9 mouse cellular contexts compared by ENCODE assay signal in the genomic region with DNA sequence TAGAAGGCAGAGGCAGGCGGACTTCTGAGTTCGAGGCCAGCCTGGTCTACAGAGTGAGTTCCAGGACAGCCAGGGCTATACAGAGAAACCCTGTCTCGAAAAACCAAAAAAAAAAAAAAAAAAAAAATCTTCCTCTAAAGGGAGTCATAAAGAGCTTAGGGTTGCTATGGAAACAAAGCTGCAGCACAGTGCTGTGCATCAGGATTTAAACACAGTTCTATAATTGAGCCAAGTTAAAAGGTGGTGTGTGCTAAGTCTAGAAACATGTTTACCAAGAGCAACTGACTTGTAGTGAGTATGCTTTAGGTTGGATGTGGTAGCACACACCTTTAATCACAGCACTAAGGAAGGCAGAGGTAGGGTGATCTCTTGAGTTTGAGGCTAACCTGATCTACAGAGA. TPM values are rescaled to one million over a fixed set of nuclear protein-coding genes. Genes with fewer than 3 reads are reported as not detected.
DNase-seq lines count a peak whose midpoint lies in the region; ATAC-seq and TF ChIP-seq lines count a peak whose summit lies in the region.
"Not testable (repeated sequence)": the region's sequence is repeated elsewhere in the genome, so short reads cannot be mapped to it uniquely, and the experiment has no call there.
"Had no signal": no experiment of that assay in that cellular context is flagged by ENCODE, and none has a peak within 500 bp of the region (broad histone marks: within the 10 kb centered on the region; RNA-seq: fewer than 3 reads in every experiment).

No protein-coding gene starts in this region.

- not testable (repeated sequence) for TF ChIP-seq CTCF in layer of hippocampus, adult 2 months (conservative IDR thresholded peaks at IDR 0.05)

- not testable (repeated sequence) for H3K4me3 ChIP-seq in forebrain, embryonic 11.5 days (ENCODE audit: low read depth, low read length); layer of hippocampus, adult 2 months; limb, embryonic 14.5 days (replicated peaks; ENCODE audit: low read length); midbrain, embryonic 16.5 days (ENCODE audit: low read depth, low read length)

- WGBS in forebrain, embryonic 11.5 days, result 71% methylated on average over 3 of the region's 3 CpGs
- WGBS in limb, embryonic 14.5 days, result 75% methylated on average over 3 of the region's 3 CpGs
- 56% methylated on average over 3 of the region's 3 CpGs for WGBS in midbrain, embryonic 16.5 days

- not testable (repeated sequence) for H3K4me1 ChIP-seq in forebrain, embryonic 11.5 days (replicated peaks; ENCODE audit: control insufficient read depth, insufficient read depth, low read length); limb, embryonic 14.5 days (ENCODE audit: control insufficient read depth, insufficient read depth, low read length); midbrain, embryonic 16.5 days (ENCODE audit: control insufficient read depth, insufficient read depth, low read length)

- H3K9me3 ChIP-seq in forebrain, embryonic 11.5 days (ENCODE audit: control insufficient read depth, low read length); limb, embryonic 14.5 days (ENCODE audit: control insufficient read depth, low read length); midbrain, embryonic 16.5 days (replicated peaks; ENCODE audit: control insufficient read depth, low read length, poor library complexity, severe bottlenecking): not testable (repeated sequence)

- H3K9ac ChIP-seq in forebrain, embryonic 11.5 days (ENCODE audit: low read length); limb, embryonic 14.5 days (ENCODE audit: low read depth, low read length, severe bottlenecking); midbrain, embryonic 16.5 days (ENCODE audit: low read depth, low read length): not testable (repeated sequence)

- not testable (repeated sequence) for H3K36me3 ChIP-seq in forebrain, embryonic 11.5 days (ENCODE audit: control insufficient read depth, insufficient read depth, low read length); midbrain, embryonic 16.5 days (ENCODE audit: control insufficient read depth, insufficient read depth, low read length)
- H3K36me3 ChIP-seq in limb, embryonic 14.5 days (ENCODE audit: control insufficient read depth, insufficient read depth, low read length), result peaks cover 22% of the 10 kb centered on the region

- peak; percentile 87 for DNase-seq in brain, adult 2 months (ENCODE audit: low read depth, low spot score)
- DNase-seq in forebrain, embryonic 11.5 days (ENCODE audit: low spot score); layer of hippocampus, adult 2 months (ENCODE audit: low spot score in 2 of 2); limb, embryonic 14.5 days (ENCODE audit: low spot score): not testable (repeated sequence)
- peak; percentile 58 for DNase-seq in retina, postnatal 1 day

- H3K27ac ChIP-seq in forebrain, embryonic 11.5 days (ENCODE audit: low read depth, low read length); limb, embryonic 14.5 days (replicated peaks; ENCODE audit: low read depth, low read length): not testable (repeated sequence)
- peak overlapping the region; percentile 94 for H3K27ac ChIP-seq in layer of hippocampus, adult 2 months
- peak overlapping the region; percentile 43; the same call in 1 of the 2 replicates for H3K27ac ChIP-seq in midbrain, embryonic 16.5 days (ENCODE audit: low read length)

- not testable (repeated sequence) for H3K27me3 ChIP-seq in forebrain, embryonic 11.5 days (ENCODE audit: control insufficient read depth, insufficient read depth, low read length); limb, embryonic 14.5 days (ENCODE audit: control insufficient read depth, insufficient read depth, low read length); midbrain, embryonic 16.5 days (ENCODE audit: control insufficient read depth, insufficient read depth, low read depth, low read length)

- TF ChIP-seq POLR2A in limb, embryonic 14.5 days (IDR thresholded peaks at IDR 0.05; ENCODE audit: borderline replicate concordance, extremely low read depth, insufficient read depth, insufficient read length), result not testable (repeated sequence)

- H3K4me2 ChIP-seq in forebrain, embryonic 11.5 days (ENCODE audit: low read depth, low read length, severe bottlenecking); limb, embryonic 14.5 days (replicated peaks; ENCODE audit: low read depth, low read length, severe bottlenecking); midbrain, embryonic 16.5 days (ENCODE audit: low read length): not testable (repeated sequence)

- ATAC-seq in forebrain, embryonic 11.5 days (replicated peaks; ENCODE audit: low FRiP score), result 0 out of 2 replicates have a peak, but pooled peaks have one; percentile 44
- ATAC-seq in frontal cortex, adult (ENCODE audit: low TSS enrichment), result peak; percentile 50
- ATAC-seq in limb, embryonic 14.5 days (ENCODE audit: low FRiP score, low read depth), result peak; percentile 53; the same call in 1 of the 2 replicates
- ATAC-seq in midbrain, embryonic 16.5 days, result peak; percentile 76

RNA-seq across cellular contexts. Expression of a gene that starts 32.6 kb away (rescaled TPM):
- 22.1 and 24.5 TPM in 2 replicates for polyA plus RNA-seq in forebrain, embryonic 11.5 days (2014; fragmentation: Nextera tagmentation; extraction: Ambion mirVana)
- 10 to 100 TPM; 45.5 to 51.4 TPM for total RNA-seq in layer of hippocampus, adult 2 months (2021)
- polyA plus RNA-seq in limb, embryonic 14.5 days (2012; rRNA removed), result 31.0 and 32.4 TPM in 2 replicates
- polyA plus RNA-seq in limb, embryonic 14.5 days (2014; fragmentation: Nextera tagmentation; extraction: Ambion mirVana), result 22.0 and 24.2 TPM in 2 replicates
- 29.3 and 30.0 TPM in 2 replicates for polyA plus RNA-seq in midbrain, embryonic 16.5 days (2015; fragmentation: Nextera tagmentation; extraction: Ambion mirVana)

RNA-seq across cellular contexts. Expression of a gene that starts 54.3 kb away (rescaled TPM):
- polyA plus RNA-seq in forebrain, embryonic 11.5 days (2014; fragmentation: Nextera tagmentation; extraction: Ambion mirVana), result 197 and 202 TPM in 2 replicates
- 100 to 1,000 TPM; 522 to 547 TPM for total RNA-seq in layer of hippocampus, adult 2 months (2021)
- polyA plus RNA-seq in limb, embryonic 14.5 days (2012; rRNA removed), result 126 and 135 TPM in 2 replicates
- 186 and 188 TPM in 2 replicates for polyA plus RNA-seq in limb, embryonic 14.5 days (2014; fragmentation: Nextera tagmentation; extraction: Ambion mirVana)
- polyA plus RNA-seq in midbrain, embryonic 16.5 days (2015; fragmentation: Nextera tagmentation; extraction: Ambion mirVana), result 182 and 189 TPM in 2 replicates

RNA-seq across cellular contexts. Expression of a gene that starts 58.3 kb away (rescaled TPM):
- polyA plus RNA-seq in forebrain, embryonic 11.5 days (2014; fragmentation: Nextera tagmentation; extraction: Ambion mirVana), result 0.63 and 1.3 TPM in 2 replicates
- total RNA-seq in layer of hippocampus, adult 2 months (2021), result under 1 TPM; 0.49 to 0.51 TPM
- 4.0 and 5.6 TPM in 2 replicates for polyA plus RNA-seq in limb, embryonic 14.5 days (2012; rRNA removed)
- polyA plus RNA-seq in limb, embryonic 14.5 days (2014; fragmentation: Nextera tagmentation; extraction: Ambion mirVana), result 3.4 and 3.8 TPM in 2 replicates
- 0.70 and 0.95 TPM in 2 replicates for polyA plus RNA-seq in midbrain, embryonic 16.5 days (2015; fragmentation: Nextera tagmentation; extraction: Ambion mirVana)
- total RNA-seq: adrenal gland, postnatal 14 days; gastrocnemius, postnatal 25 days had no signal

RNA-seq across cellular contexts. Expression of a gene that starts 58.4 kb away (rescaled TPM):
- 70.3 and 75.7 TPM in 2 replicates for polyA plus RNA-seq in forebrain, embryonic 11.5 days (2014; fragmentation: Nextera tagmentation; extraction: Ambion mirVana)
- 10 to 100 TPM; 69.9 to 75.5 TPM for total RNA-seq in layer of hippocampus, adult 2 months (2021)
- polyA plus RNA-seq in limb, embryonic 14.5 days (2012; rRNA removed), result 120 and 136 TPM in 2 replicates
- 71.5 and 86.8 TPM in 2 replicates for polyA plus RNA-seq in limb, embryonic 14.5 days (2014; fragmentation: Nextera tagmentation; extraction: Ambion mirVana)
- 72.5 and 73.1 TPM in 2 replicates for polyA plus RNA-seq in midbrain, embryonic 16.5 days (2015; fragmentation: Nextera tagmentation; extraction: Ambion mirVana)
